Comparison of ENCODE assay signal across 9 mouse cellular contexts in genomic region chr8:86820756-86821201, GRCm38 (mm10).
A peak's percentile ranks its signal among the peaks of the same experiment; 100 is the strongest.
DNase-seq lines count a peak whose midpoint lies in the region; ATAC-seq and TF ChIP-seq lines count a peak whose summit lies in the region.
"Had no signal": no experiment of that assay in that cellular context is flagged by ENCODE, and none has a peak within 500 bp of the region (broad histone marks: within the 10 kb centered on the region; RNA-seq: fewer than 3 reads in every experiment).

No protein-coding gene starts in this region.

- H3K9me3 ChIP-seq in ES-Bruce4 (replicated peaks; ENCODE audit: control insufficient read depth, insufficient read depth, low read length, poor library complexity, severe bottlenecking) = no peaks in the 10 kb centered on the region
- H3K9me3 ChIP-seq in neural tube, embryonic 13.5 days = no peaks in the 10 kb centered on the region

- ATAC-seq in neural tube, embryonic 13.5 days (ENCODE audit: low read depth) = peak; percentile 76; the same call in 1 of the 2 replicates

- H3K4me2 ChIP-seq in neural tube, embryonic 13.5 days = no peak overlapping the region

- 0 out of 2 replicates have a peak, but pooled peaks have one; percentile 47 for TF ChIP-seq EP300 in ES-Bruce4 (IDR thresholded peaks at IDR 0.05; ENCODE audit: insufficient read depth, low read depth, low read length)

- no peak overlapping the region for H3K9ac ChIP-seq in ES-Bruce4 (ENCODE audit: low read depth, poor library complexity, severe bottlenecking)
- no peak overlapping the region for H3K9ac ChIP-seq in neural tube, embryonic 13.5 days

- no peaks in the 10 kb centered on the region for H3K36me3 ChIP-seq in ES-Bruce4 (ENCODE audit: control insufficient read depth, insufficient read depth, low read length, poor library complexity, severe bottlenecking)
- no peaks in the 10 kb centered on the region for H3K36me3 ChIP-seq in neural tube, embryonic 13.5 days

- intact Hi-C loops in heart, postnatal 14 days (cut with DNase I) = loop anchor here (5.0 kb wide), 1 partner anchor 82 kb away; no protein-coding TSS in a partner anchor

- no peak overlapping the region for H3K27ac ChIP-seq in ES-Bruce4 (ENCODE audit: insufficient read depth, low read length)
- H3K27ac ChIP-seq in neural tube, embryonic 13.5 days (replicated peaks) = 0 out of 2 replicates have a peak overlapping the region, but pooled peaks have one; percentile 38

- no peaks in the 10 kb centered on the region for H3K4me1 ChIP-seq in ES-Bruce4 (ENCODE audit: control insufficient read depth, insufficient read depth, low read length)
- peaks cover 20% of the 10 kb centered on the region for H3K4me1 ChIP-seq in neural tube, embryonic 13.5 days (replicated peaks)

- TF ChIP-seq POLR2A in ES-Bruce4 (IDR thresholded peaks at IDR 0.05; ENCODE audit: insufficient read depth, low read length) = no peak

- DNase-seq in kidney, adult 18-20 months = peak; percentile 37
- DNase-seq in kidney, adult 11 months = no peak
- DNase-seq in c-Kit-positive CD71-positive TER-119-negative erythroid progenitor cells, embryonic 14.5 days (ENCODE audit: low read depth) = peak; percentile 31
- DNase-seq in heart, postnatal 14 days = peak; percentile 65 to 73
- peak; percentile 76 for DNase-seq in liver
- DNase-seq in frontal cortex, postnatal 10 days (ENCODE audit: low spot score in 2 of 2) = no peak

- WGBS in neural tube, embryonic 13.5 days = 5% methylated on average over 3 of the region's 3 CpGs

- peak; percentile 100 for TF ChIP-seq CTCF in ES-Bruce4 (IDR thresholded peaks at IDR 0.05; ENCODE audit: low read depth, low read length)

- H3K4me3 ChIP-seq in ES-Bruce4 (ENCODE audit: low read depth, low read length) = no peak overlapping the region
- no peak overlapping the region for H3K4me3 ChIP-seq in neural tube, embryonic 13.5 days
- H3K4me3 ChIP-seq: erythroblast, embryonic 14.5 days had no signal

- H3K27me3 ChIP-seq in ES-Bruce4 (ENCODE audit: control insufficient read depth, insufficient read depth, low read length, poor library complexity, severe bottlenecking) = no peaks in the 10 kb centered on the region
- H3K27me3 ChIP-seq in neural tube, embryonic 13.5 days = no peaks in the 10 kb centered on the region

Comparison
In these comparisons a context has a peak if more than half of its experiments do, and no peak if none do; other contexts are left out.
1. DNase-seq: peak in kidney, adult 18-20 months (single experiment), c-Kit-positive CD71-positive TER-119-negative erythroid progenitor cells, embryonic 14.5 days (single experiment), heart, postnatal 14 days (2 of 2) and liver (single experiment); none in kidney, adult 11 months (single experiment) and frontal cortex, postnatal 10 days (0 of 2).